Mouse (Mus musculus) myocyte (in vitro differentiated cells): ENCODE results near the gene Angel1. TPM values are rescaled to one million over a fixed set of nuclear protein-coding genes. Genes with fewer than 3 reads are reported as not detected.
A peak's percentile ranks its signal among the peaks of the same experiment; 100 is the strongest.

ENCODE experiments used
- H3K27me3 ChIP-seq: one replicate; pipeline ENCODE4 v1.6.1; 2011; ENCODE audit not compliant: control insufficient read depth, insufficient read depth, insufficient read length
- H3K36me3 ChIP-seq: one replicate; pipeline ENCODE4 v1.6.1; 2011; ENCODE audit not compliant: control insufficient read depth, insufficient read depth
- H3K4me2 ChIP-seq: one replicate; pipeline ENCODE4 v1.6.1; 2011; ENCODE audit warnings: low read depth, control low read depth
- H3K4me3 ChIP-seq: one replicate; pipeline ENCODE4 v1.5.1; 2011; ENCODE audit warnings: mild to moderate bottlenecking, control low read depth, moderate library complexity
- H3K79me2 ChIP-seq: one replicate; pipeline ENCODE4 v1.6.1; 2011; ENCODE audit not compliant: control insufficient read depth, insufficient read depth
- H3ac ChIP-seq: one replicate; pipeline ENCODE4 v1.6.1; 2011; ENCODE audit not compliant: control insufficient read depth, insufficient read length
- CEBPB ChIP-seq: IDR thresholded peaks from 2 replicates; pipeline ENCODE4 v1.6.1; 2011; ENCODE audit warnings: mild to moderate bottlenecking, moderate library complexity; ENCODE audit not compliant: poor library complexity, insufficient read depth, severe bottlenecking
- E2F4 ChIP-seq: IDR thresholded peaks from one replicate; pipeline ENCODE4 v1.6.1; 2011; ENCODE audit warnings: mild to moderate bottlenecking, control low read depth, moderate library complexity; ENCODE audit not compliant: insufficient read depth
- MAX ChIP-seq: IDR thresholded peaks from one replicate; pipeline ENCODE4 v1.6.1; 2011; ENCODE audit warnings: low read depth, mild to moderate bottlenecking, control low read depth
- MYOD1 ChIP-seq, 3 experiments: IDR thresholded peaks; one replicate each; pipeline ENCODE4 v1.6.1; 2011; ENCODE audit warnings: control low read depth in 2 of 3, low read depth in 2 of 3, mild to moderate bottlenecking in 2 of 3, moderate library complexity in 1 of 3; ENCODE audit not compliant: insufficient read length in 2 of 3, control insufficient read depth in 1 of 3
- MYOG ChIP-seq, 3 experiments: IDR thresholded peaks; one replicate each; pipeline ENCODE4 v1.6.1; 2011; ENCODE audit warnings: control low read depth in 2 of 3, low read depth in 2 of 3, mild to moderate bottlenecking in 2 of 3; ENCODE audit not compliant: insufficient read length in 2 of 3, control insufficient read depth in 1 of 3, insufficient read depth in 1 of 3
- POLR2A ChIP-seq: IDR thresholded peaks from one replicate; pipeline ENCODE4 v1.6.1; 2011; ENCODE audit warnings: low read depth, mild to moderate bottlenecking, control low read depth, moderate library complexity; ENCODE audit not compliant: insufficient read length
- POLR2AphosphoS2 ChIP-seq: IDR thresholded peaks from one replicate; pipeline ENCODE4 v1.6.1; 2011; ENCODE audit warnings: low read depth, control low read depth; ENCODE audit not compliant: insufficient read length
- REST ChIP-seq: IDR thresholded peaks from one replicate; pipeline ENCODE4 v1.6.1; 2011; ENCODE audit warnings: mild to moderate bottlenecking, control low read depth, moderate library complexity; ENCODE audit not compliant: insufficient read depth, insufficient read length
- SRF ChIP-seq: IDR thresholded peaks from one replicate; pipeline ENCODE4 v1.6.1; 2011; ENCODE audit warnings: low read depth; ENCODE audit not compliant: control insufficient read depth, insufficient read length
- TCF12 ChIP-seq: IDR thresholded peaks from one replicate; pipeline ENCODE4 v1.6.1; 2011; ENCODE audit warnings: mild to moderate bottlenecking, control low read depth; ENCODE audit not compliant: poor library complexity, insufficient read depth, severe bottlenecking
- TCF3 ChIP-seq: IDR thresholded peaks from one replicate; pipeline ENCODE4 v1.6.1; 2011; ENCODE audit warnings: low read depth, control low read depth; ENCODE audit not compliant: insufficient read length
- USF1 ChIP-seq: IDR thresholded peaks from one replicate; pipeline ENCODE4 v1.6.1; 2011; ENCODE audit warnings: low read depth, mild to moderate bottlenecking, control low read depth, moderate library complexity
- polyA plus RNA-seq: library from polyadenylated mRNA; unstranded; fragments of >200 nt; fragmentation: generic; extraction: Trizol; gene quantifications from one replicate; pipeline ENCODE4 v1.2.1, GENCODE M21; 2012; ENCODE audit warnings: missing spikeins

Gene Angel1
- polyA plus RNA-seq, 1 experiment, result 3.0 TPM

DNA sequence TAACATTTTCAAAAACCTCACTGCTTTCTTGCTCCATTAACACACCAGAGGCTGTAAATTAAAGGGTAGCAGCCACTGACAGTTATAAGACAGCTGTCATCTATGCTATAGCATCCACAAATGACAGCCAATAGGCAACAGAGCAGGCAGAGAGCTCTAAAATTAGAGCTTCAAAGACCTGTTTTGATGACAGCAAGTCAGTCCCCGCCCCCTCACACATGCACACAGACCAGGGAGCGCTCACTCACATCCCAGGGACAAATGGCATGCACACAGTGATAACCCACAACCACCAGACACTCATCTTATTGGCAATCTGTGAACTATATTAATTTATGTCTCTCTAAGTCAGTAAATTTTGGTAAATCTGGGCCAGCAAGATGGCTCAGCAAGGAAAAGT lies 2.0 kb downstream of the Angel1 start:
- Histone ChIP-seq H3K4me2 (no peak overlapping the region), H3K27me3 (peaks cover 9% of the 10 kb centered on the region), H3K4me3 (no peak overlapping the region), H3ac (no peak overlapping the region), H3K79me2 (no peaks in the 10 kb centered on the region), H3K36me3 (no peaks in the 10 kb centered on the region)
- no peak for TF ChIP-seq TCF12
- no peak for TF ChIP-seq POLR2A
- TF ChIP-seq POLR2AphosphoS2, result no peak
- TF ChIP-seq CEBPB, result no peak
- no peak for TF ChIP-seq MAX
- no peak for TF ChIP-seq SRF
- no peak for TF ChIP-seq MYOD1 (IDR thresholded peaks at IDR 0.05; ENCODE audit: control insufficient read depth in 1 of 3, insufficient read length in 2 of 3, low read depth in 2 of 3)
- TF ChIP-seq REST, result no peak

- H3K36me3 ChIP-seq, result no peaks in the 10 kb centered on the region
- no peak overlapping the region for H3K4me3 ChIP-seq
- no peaks in the 10 kb centered on the region for H3K79me2 ChIP-seq
- no peak overlapping the region for H3K4me2 ChIP-seq
- H3K27me3 ChIP-seq, result peaks cover 29% of the 10 kb centered on the region
- TF ChIP-seq MAX (no peak), POLR2AphosphoS2 (no peak), TCF3 (no peak), REST (no peak)
- no peak overlapping the region for H3ac ChIP-seq
Measured at GRCm38 (mm10) chr12:86721453-86721852, 4.8 kb downstream of the Angel1 start.

GRCm38 (mm10) chr12:86719961-86720639 lies 6.2 kb downstream of the Angel1 start:
- Histone ChIP-seq H3K4me3 (no peak overlapping the region), H3K27me3 (peaks cover 29% of the 10 kb centered on the region), H3K36me3 (no peaks in the 10 kb centered on the region), H3K79me2 (no peaks in the 10 kb centered on the region), H3K4me2 (no peak overlapping the region), H3ac (no peak overlapping the region)
- TF ChIP-seq POLR2A (no peak), MYOG (IDR thresholded peaks at IDR 0.05; ENCODE audit: control insufficient read depth in 1 of 3, insufficient read depth in 1 of 3, insufficient read length in 2 of 3, low read depth in 2 of 3) (peak in 1 of 3 experiments; percentile 33), MYOD1 (IDR thresholded peaks at IDR 0.05; ENCODE audit: control insufficient read depth in 1 of 3, insufficient read length in 2 of 3, low read depth in 2 of 3) (peak in 1 of 3 experiments; percentile 30)

DNA sequence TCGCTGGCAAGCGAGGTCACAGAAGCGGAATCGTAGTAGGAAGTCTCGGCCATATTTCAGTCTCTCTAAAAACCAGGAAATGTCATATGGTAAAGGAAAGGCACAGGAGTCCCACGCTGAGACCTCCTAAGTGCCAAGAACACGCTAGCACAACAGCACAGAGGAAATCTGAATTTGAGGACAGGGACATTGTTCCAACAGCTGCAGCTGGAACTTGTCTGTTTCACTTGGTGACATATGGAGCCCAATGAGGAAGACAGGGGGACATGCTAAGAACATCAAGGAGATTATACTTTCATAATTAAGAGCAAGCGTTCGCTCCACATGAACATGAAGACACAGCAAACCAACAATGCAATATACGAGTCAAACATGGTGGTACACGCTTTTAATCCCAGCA lies 9.3 kb downstream of the Angel1 start:
- Histone ChIP-seq H3K36me3 (no peaks in the 10 kb centered on the region), H3K4me2 (no peak overlapping the region), H3K4me3 (no peak overlapping the region), H3K79me2 (no peaks in the 10 kb centered on the region), H3K27me3 (peaks cover 29% of the 10 kb centered on the region), H3ac (no peak overlapping the region)
- TF ChIP-seq MAX, result no peak
- TF ChIP-seq REST, result no peak
- no peak for TF ChIP-seq TCF3
- no peak for TF ChIP-seq MYOG (IDR thresholded peaks at IDR 0.05; ENCODE audit: control insufficient read depth in 1 of 3, insufficient read depth in 1 of 3, insufficient read length in 2 of 3, low read depth in 2 of 3)
- TF ChIP-seq USF1, result no peak
- no peak for TF ChIP-seq MYOD1 (IDR thresholded peaks at IDR 0.05; ENCODE audit: control insufficient read depth in 1 of 3, insufficient read length in 2 of 3, low read depth in 2 of 3)
- TF ChIP-seq SRF, result no peak
- no peak for TF ChIP-seq POLR2AphosphoS2
- no peak for TF ChIP-seq CEBPB
- no peak for TF ChIP-seq TCF12
- no peak for TF ChIP-seq E2F4
- TF ChIP-seq POLR2A, result no peak

DNA sequence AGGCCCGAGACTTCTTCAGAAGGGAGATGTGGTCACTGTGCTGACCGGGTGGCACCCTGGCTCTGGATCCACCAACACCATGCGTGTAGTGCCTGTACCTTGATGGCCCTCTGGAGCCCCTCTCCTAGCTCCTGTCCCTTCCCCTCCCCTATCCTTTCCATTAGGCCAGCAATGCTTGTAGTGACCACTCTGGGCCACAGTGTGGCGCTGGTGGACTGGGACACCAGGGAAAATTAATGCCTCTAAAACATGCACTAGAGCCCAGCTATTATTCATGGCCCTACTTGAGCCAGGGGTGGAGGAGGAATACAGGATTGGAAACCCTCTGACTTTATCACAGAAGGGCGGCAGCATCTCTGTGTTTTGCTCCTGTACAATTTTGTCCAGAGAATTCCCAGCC lies 10.9 kb downstream of the Angel1 start:
- H3K4me3 ChIP-seq, result no peak overlapping the region
- no peak overlapping the region for H3ac ChIP-seq
- H3K4me2 ChIP-seq, result no peak overlapping the region
- H3K27me3 ChIP-seq, result peaks cover 26% of the 10 kb centered on the region
- TF ChIP-seq SRF (no peak), TCF3 (no peak), CEBPB (no peak), USF1 (no peak), MAX (no peak), MYOD1 (IDR thresholded peaks at IDR 0.05; ENCODE audit: control insufficient read depth in 1 of 3, insufficient read length in 2 of 3, low read depth in 2 of 3) (no peak), E2F4 (no peak), TCF12 (no peak), POLR2AphosphoS2 (no peak)
- H3K36me3 ChIP-seq, result no peaks in the 10 kb centered on the region
- no peaks in the 10 kb centered on the region for H3K79me2 ChIP-seq
